Mouse (Mus musculus) bone marrow, adult 2 months (tissue): ENCODE results near the gene Dclk2.

Experiments
- CTCF ChIP-seq: fragments of 200-500 bp; IDR thresholded peaks from 2 replicates; pipeline ENCODE4 v1.5.1; 2011; ENCODE audit warnings: low read length, control low read depth; ENCODE audit not compliant: control insufficient read depth, insufficient read depth
- POLR2A ChIP-seq: fragments of 200-500 bp; IDR thresholded peaks from 2 replicates; pipeline ENCODE4 v1.6.1; 2011; ENCODE audit warnings: low read depth, mild to moderate bottlenecking, control low read depth, low read length, borderline replicate concordance; ENCODE audit not compliant: control insufficient read depth

DNA sequence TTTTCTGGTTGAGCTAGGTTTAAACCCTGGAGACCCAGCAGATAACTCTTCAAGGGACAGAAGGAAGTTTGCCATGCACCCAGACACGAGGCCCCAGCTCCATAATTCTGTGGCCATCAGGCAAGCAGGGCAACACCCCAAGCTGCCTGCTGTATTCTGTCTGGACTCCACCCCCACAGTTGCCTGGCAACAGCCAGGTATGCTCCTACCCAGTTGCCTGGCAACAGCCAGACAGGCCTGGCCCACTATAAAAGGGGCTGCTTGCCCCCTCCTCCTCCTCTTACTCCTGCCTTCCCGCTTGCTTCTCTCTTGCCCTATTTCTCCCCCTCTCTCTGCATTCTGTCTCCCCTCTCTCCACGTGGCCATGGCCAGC lies 57.7 kb downstream of the Dclk2 start:
- TF ChIP-seq CTCF, result no peak
- TF ChIP-seq POLR2A, result no peak
